Mouse (Mus musculus) thymus, postnatal 0 days (tissue): ENCODE results near the gene Tmem44. TPM values are rescaled to one million over a fixed set of nuclear protein-coding genes. Genes with fewer than 3 reads are reported as not detected.

Experiments used
- DNase-seq: peaks from one replicate; pipeline ENCODE4 v3.0.0-alpha.2; 2015; ENCODE audit warnings: low spot score
- polyA plus RNA-seq: library from polyadenylated mRNA; unstranded; fragments of >200 nt; fragmentation: Nextera tagmentation; extraction: Ambion mirVana; gene quantifications from 2 replicates; pipeline ENCODE4 v1.2.1, GENCODE M21; 2015

Gene Tmem44
- polyA plus RNA-seq, 1 experiment from 2014 or later = 2.2 TPM

- peak; percentile 71 for DNase-seq
Measured at GRCm38 (mm10) chr16:30520361-30520823, 30.2 kb downstream of the Tmem44 start.

- DNase-seq = no peak
Measured at GRCm38 (mm10) chr16:30518635-30519034, 32.0 kb downstream of the Tmem44 start.

- no peak for DNase-seq
Measured at GRCm38 (mm10) chr16:30517666-30518283, 32.9 kb downstream of the Tmem44 start.

GRCm38 (mm10) chr16:30516993-30517392 is 33.6 kb downstream of the Tmem44 start:
- DNase-seq = no peak

- DNase-seq = peak; percentile 44
Measured at GRCm38 (mm10) chr16:30515418-30515817, 35.2 kb downstream of the Tmem44 start.

GRCm38 (mm10) chr16:30513050-30514024 is 37.3 kb downstream of the Tmem44 start:
- no peak for DNase-seq

- DNase-seq = no peak
Measured at GRCm38 (mm10) chr16:30512375-30513049, 38.1 kb downstream of the Tmem44 start.

GRCm38 (mm10) chr16:30511563-30512340 is 38.9 kb downstream of the Tmem44 start:
- no peak for DNase-seq

GRCm38 (mm10) chr16:30510504-30511451 is 39.9 kb downstream of the Tmem44 start:
- peak; percentile 91 for DNase-seq

GRCm38 (mm10) chr16:30510091-30510490 is 40.6 kb downstream of the Tmem44 start:
- no peak for DNase-seq

- no peak for DNase-seq
Measured at GRCm38 (mm10) chr16:30509340-30509739, 41.3 kb downstream of the Tmem44 start.

GRCm38 (mm10) chr16:30508738-30509137 is 41.9 kb downstream of the Tmem44 start:
- no peak for DNase-seq

GRCm38 (mm10) chr16:30507120-30507519 is 43.5 kb downstream of the Tmem44 start:
- DNase-seq = no peak

- DNase-seq = no peak
Measured at GRCm38 (mm10) chr16:30505311-30506031, 45.2 kb downstream of the Tmem44 start.

- no peak for DNase-seq
Measured at GRCm38 (mm10) chr16:30504856-30505255, 45.8 kb downstream of the Tmem44 start.

- peak; percentile 53 for DNase-seq
Measured at GRCm38 (mm10) chr16:30503958-30504357, 46.7 kb downstream of the Tmem44 start.

- DNase-seq = no peak
Measured at GRCm38 (mm10) chr16:30502221-30502891, 48.3 kb downstream of the Tmem44 start.

GRCm38 (mm10) chr16:30501621-30502020 is 49.0 kb downstream of the Tmem44 start:
- no peak for DNase-seq
